Mouse (Mus musculus) heart, postnatal 0 days (tissue): ENCODE measurements around the gene Pola2. TPM values are rescaled to one million over a fixed set of nuclear protein-coding genes. Genes with fewer than 3 reads are reported as not detected.
A peak's percentile ranks its signal among the peaks of the same experiment; 100 is the strongest.

ENCODE experiments used
- ATAC-seq: fragments of 200-750 bp; cut with Nextera tagmentation; 2 replicates; pipeline ENCODE4 v1.8.0; 2017; ENCODE audit warnings: low read depth, moderate number of reproducible peaks, moderate library complexity; ENCODE audit not compliant: insufficient read depth
- DNase-seq: peaks from one replicate; pipeline ENCODE4 v3.0.0-alpha.2; 2016; ENCODE audit warnings: low spot score
- H3K27ac ChIP-seq: fragments of 300-500 bp; sonication (generic); 2 replicates; pipeline ENCODE4 v1.5.1; 2014; ENCODE audit warnings: low read depth, mild to moderate bottlenecking
- H3K27me3 ChIP-seq: fragments of 300-500 bp; sonication (generic); 2 replicates; pipeline ENCODE4 v1.6.1; 2014; ENCODE audit warnings: low read length, mixed read lengths; ENCODE audit not compliant: control insufficient read depth, insufficient read depth
- H3K36me3 ChIP-seq: fragments of 300-500 bp; sonication (generic); replicated peaks from 2 replicates; pipeline ENCODE4 v1.6.1; 2014; ENCODE audit warnings: low read length, mixed read lengths; ENCODE audit not compliant: control insufficient read depth, insufficient read depth
- H3K4me1 ChIP-seq: fragments of 300-500 bp; sonication (generic); 2 replicates; pipeline ENCODE4 v1.6.1; 2014; ENCODE audit warnings: antibody characterized with exemption; ENCODE audit not compliant: control insufficient read depth, insufficient read depth
- H3K4me2 ChIP-seq: fragments of 300-500 bp; sonication (generic); 2 replicates; pipeline ENCODE4 v1.6.1; 2014; ENCODE audit warnings: low read depth, mild to moderate bottlenecking, low read length, moderate library complexity
- H3K4me3 ChIP-seq: fragments of 300-500 bp; sonication (generic); 2 replicates; pipeline ENCODE4 v1.5.1; 2014; ENCODE audit warnings: low read depth, low read length
- H3K9ac ChIP-seq: fragments of 300-500 bp; sonication (generic); replicated peaks from 2 replicates; pipeline ENCODE4 v1.6.1; 2014; ENCODE audit warnings: low read depth, low read length, mixed read lengths
- H3K9me3 ChIP-seq: fragments of 300-500 bp; sonication (generic); replicated peaks from 2 replicates; pipeline ENCODE4 v1.6.1; 2016; ENCODE audit warnings: low read length; ENCODE audit not compliant: control insufficient read depth
- CTCF ChIP-seq: IDR thresholded peaks from 2 replicates; pipeline ENCODE4 v1.5.1; 2016; ENCODE audit warnings: antibody characterized with exemption, control low read depth, low read depth
- EP300 ChIP-seq: IDR thresholded peaks from 2 replicates; pipeline ENCODE4 v1.6.1; 2016; ENCODE audit warnings: antibody characterized with exemption, low read depth
- WGBS: fragments of 180-500 bp; shearing (Covaris S2); extraction: QIAGEN DNeasy Blood & Tissue Kit; methylation state at CpG from one replicate; pipeline ENCODE4 v1.1.7; 2014; 5-methylcytosine and 5-hydroxymethylcytosine counted together
- polyA plus RNA-seq: library from polyadenylated mRNA; unstranded; fragments of >200 nt; fragmentation: Nextera tagmentation; extraction: Ambion mirVana; gene quantifications from 2 replicates; pipeline ENCODE4 v1.2.1, GENCODE M21; 2015
- total RNA-seq: library from RNA; depleted of rRNA; stranded (reverse); fragments of >200 nt; gene quantifications from 2 replicates; pipeline ENCODE4 v1.2.3, GENCODE M21; 2014; ENCODE audit warnings: low replicate concordance

The Pola2 gene
- total and polyA plus RNA-seq, 2 experiments from 2014 or later, result 34.1 to 44.7 TPM

DNA sequence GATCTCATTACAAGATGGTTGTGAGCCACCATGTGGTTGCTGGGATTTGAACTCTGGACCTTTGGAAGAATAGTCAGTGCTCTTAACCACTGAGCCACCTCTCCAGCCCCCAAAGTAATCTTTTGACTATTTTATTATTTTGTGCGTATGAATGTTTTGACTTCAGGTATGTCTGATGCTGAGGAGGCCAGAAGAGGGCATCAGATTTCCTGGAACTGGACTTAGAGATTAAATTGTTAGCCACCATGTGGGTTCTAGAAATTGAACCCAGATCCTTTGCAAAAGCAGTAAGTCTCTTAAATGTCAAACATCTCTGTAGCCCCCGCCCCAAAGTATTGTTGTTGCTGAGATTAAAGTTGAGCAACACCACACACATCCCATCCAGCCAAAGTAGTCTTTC, 1.9 kb upstream of the Pola2 start:
- H3K9me3 ChIP-seq, result no peaks in the 10 kb centered on the region
- DNase-seq (no peak), ATAC-seq (no peak)
- TF ChIP-seq CTCF (no peak), EP300 (no peak)
- WGBS, result 95% methylated on average over 2 of the region's 2 CpGs
- H3K4me2 ChIP-seq, result no peak overlapping the region
- H3K4me1 ChIP-seq, result peaks cover 9% of the 10 kb centered on the region; the same call in 1 of the 2 replicates
- no peak overlapping the region for H3K9ac ChIP-seq
- no peaks in the 10 kb centered on the region for H3K27me3 ChIP-seq
- H3K4me3 ChIP-seq, result no peak overlapping the region
- H3K27ac ChIP-seq, result no peak overlapping the region
- no peaks in the 10 kb centered on the region for H3K36me3 ChIP-seq

DNA sequence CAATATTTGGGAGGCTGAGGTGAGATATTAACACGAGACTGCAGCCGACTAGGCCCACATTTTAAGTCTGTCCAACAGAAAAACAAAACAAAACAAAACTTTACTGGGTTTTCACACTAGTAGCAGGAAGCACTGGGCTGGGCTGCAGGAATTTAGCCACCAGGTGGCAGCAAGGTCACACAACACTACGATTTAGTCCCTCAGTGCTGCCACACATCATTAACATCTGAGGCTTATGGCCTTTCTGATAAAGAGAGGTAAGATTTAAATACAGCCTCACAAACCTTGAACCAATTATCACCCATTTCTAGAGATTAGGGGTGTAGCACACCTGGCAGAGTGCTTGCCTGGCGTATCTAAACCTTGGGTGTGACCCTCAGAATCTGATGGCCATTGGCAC, 1.3 kb upstream of the Pola2 start:
- TF ChIP-seq EP300 (no peak), CTCF (peak; percentile 85)
- Histone ChIP-seq H3K27me3 (no peaks in the 10 kb centered on the region), H3K9ac (no peak overlapping the region), H3K4me2 (no peak overlapping the region), H3K4me3 (no peak overlapping the region), H3K36me3 (0 out of 2 replicates have a peak, but pooled peaks cover 2% of the 10 kb centered on the region), H3K9me3 (no peaks in the 10 kb centered on the region), H3K27ac (no peak overlapping the region), H3K4me1 (peaks cover 9% of the 10 kb centered on the region; the same call in 1 of the 2 replicates)
- peak; percentile 60 for DNase-seq
- WGBS, result 10% methylated on average over 4 of the region's 4 CpGs
- peak; percentile 56; the same call in 1 of the 2 replicates for ATAC-seq

DNA sequence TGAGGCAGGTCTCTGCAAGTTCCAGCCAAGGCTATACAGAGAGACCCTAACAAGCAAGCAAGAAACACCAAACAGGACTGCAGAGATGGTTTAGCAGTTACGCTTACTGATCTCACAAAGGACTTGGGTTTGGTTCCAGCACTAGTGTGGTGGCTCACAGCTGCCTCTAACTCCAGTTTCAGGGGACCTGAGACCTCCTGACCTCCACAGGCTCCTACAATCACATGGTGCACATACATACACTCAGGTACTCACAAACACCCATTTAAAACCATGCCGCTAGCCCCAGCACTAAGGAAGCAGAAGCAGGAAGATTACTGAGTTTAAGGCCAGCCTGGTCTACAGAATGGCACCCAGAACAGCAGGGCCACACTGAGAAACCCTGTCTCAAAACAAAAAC, 802 bp upstream of the Pola2 start:
- no peak for TF ChIP-seq EP300
- TF ChIP-seq CTCF, result no peak
- DNase-seq, result no peak
- H3K27me3 ChIP-seq, result no peaks in the 10 kb centered on the region
- H3K36me3 ChIP-seq, result 0 out of 2 replicates have a peak, but pooled peaks cover 2% of the 10 kb centered on the region
- 79% methylated on average over 2 of the region's 2 CpGs for WGBS
- no peak for ATAC-seq
- H3K4me1 ChIP-seq, result peaks cover 9% of the 10 kb centered on the region; the same call in 1 of the 2 replicates
- no peak overlapping the region for H3K9ac ChIP-seq
- no peak overlapping the region; the same call in 1 of the 2 replicates for H3K4me3 ChIP-seq
- no peak overlapping the region for H3K27ac ChIP-seq
- H3K9me3 ChIP-seq, result no peaks in the 10 kb centered on the region
- peak overlapping the region; percentile 86; the same call in 1 of the 2 replicates for H3K4me2 ChIP-seq

DNA sequence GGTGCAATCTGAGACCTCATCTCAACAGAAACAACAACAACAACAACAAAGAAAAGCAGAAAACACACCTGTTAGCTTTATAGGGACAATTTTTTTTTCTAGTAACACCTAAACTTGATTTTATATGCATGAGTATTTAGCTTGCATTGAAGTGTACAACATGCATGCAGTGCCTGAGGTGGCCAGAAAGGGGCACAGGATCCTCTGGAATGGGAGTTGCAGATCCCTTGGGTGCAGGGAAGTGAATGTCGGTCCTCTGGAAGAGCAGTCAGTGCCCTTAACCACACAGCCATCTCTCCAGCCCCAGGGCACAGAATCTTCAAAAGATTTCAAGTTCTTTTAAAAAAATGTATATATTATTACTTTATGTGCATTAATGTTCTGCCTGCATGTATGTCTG, 1.4 kb downstream of the Pola2 start:
- H3K36me3 ChIP-seq, result peaks cover 15% of the 10 kb centered on the region; the same call in 1 of the 2 replicates
- no peak overlapping the region for H3K27ac ChIP-seq
- H3K4me2 ChIP-seq, result peak overlapping the region; percentile 86; the same call in 1 of the 2 replicates
- no peaks in the 10 kb centered on the region for H3K9me3 ChIP-seq
- TF ChIP-seq CTCF (peak; percentile 20; the same call in 1 of the 2 replicates), EP300 (no peak)
- no peak for DNase-seq
- H3K9ac ChIP-seq, result 0 out of 2 replicates have a peak overlapping the region, but pooled peaks have one; percentile 60
- H3K4me1 ChIP-seq, result peaks cover 9% of the 10 kb centered on the region; the same call in 1 of the 2 replicates
- H3K4me3 ChIP-seq, result peak overlapping the region; percentile 61; the same call in 1 of the 2 replicates
- ATAC-seq, result no peak
- H3K27me3 ChIP-seq, result no peaks in the 10 kb centered on the region
- WGBS, result 32% methylated on average over 1 of the region's 1 CpGs

DNA sequence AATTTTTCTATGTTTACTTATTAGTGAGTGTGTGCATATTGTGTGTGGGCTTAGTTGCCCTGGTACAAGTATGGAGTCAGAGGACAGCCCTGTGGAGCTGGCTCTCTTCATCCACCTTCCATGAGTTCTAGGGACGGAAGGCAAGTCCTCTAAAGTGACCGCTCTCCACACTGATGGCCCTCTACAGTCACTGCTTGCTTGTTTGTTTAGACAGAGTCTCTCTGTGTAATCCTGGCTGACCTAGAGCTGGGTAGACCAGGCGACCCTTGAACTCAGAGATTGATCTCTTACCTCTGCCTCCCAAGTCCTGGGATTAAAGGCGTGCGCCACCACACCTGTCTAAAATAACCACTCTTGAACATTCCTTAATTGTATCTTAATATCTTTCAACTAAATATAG, 6.6 kb downstream of the Pola2 start:
- no peaks in the 10 kb centered on the region for H3K9me3 ChIP-seq
- WGBS, result 87% methylated on average over 5 of the region's 5 CpGs
- TF ChIP-seq CTCF (no peak), EP300 (no peak)
- H3K27ac ChIP-seq, result no peak overlapping the region
- H3K9ac ChIP-seq, result no peak overlapping the region
- no peak overlapping the region for H3K4me2 ChIP-seq
- no peak overlapping the region for H3K4me3 ChIP-seq
- H3K4me1 ChIP-seq, result peaks cover 20% of the 10 kb centered on the region
- H3K27me3 ChIP-seq, result no peaks in the 10 kb centered on the region
- DNase-seq (no peak), ATAC-seq (no peak)
- H3K36me3 ChIP-seq, result peaks cover 18% of the 10 kb centered on the region; the same call in 1 of the 2 replicates

DNA sequence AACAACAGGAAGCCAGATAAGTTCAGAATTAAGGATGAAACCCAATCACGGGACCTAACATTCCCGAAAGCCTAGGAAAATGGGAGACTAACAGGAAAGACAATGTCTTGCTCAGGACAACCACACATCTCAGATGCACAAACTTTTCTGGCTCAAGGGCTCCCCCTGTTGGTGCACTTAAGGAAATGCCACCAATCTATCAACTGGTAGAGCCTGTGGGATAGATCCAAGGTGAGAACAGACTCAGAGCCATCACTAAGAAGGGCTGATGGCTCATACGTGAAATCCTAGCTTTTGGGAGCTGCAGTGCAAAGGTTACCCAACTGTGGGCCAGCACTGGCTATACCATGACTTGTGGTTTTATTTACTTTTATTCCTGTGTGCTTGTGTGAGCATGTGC, 7.3 kb downstream of the Pola2 start:
- no peak overlapping the region for H3K4me3 ChIP-seq
- H3K4me2 ChIP-seq, result no peak overlapping the region; the same call in 1 of the 2 replicates
- DNase-seq (peak; percentile 88), ATAC-seq (peak; percentile 59)
- no peaks in the 10 kb centered on the region for H3K27me3 ChIP-seq
- H3K9me3 ChIP-seq, result no peaks in the 10 kb centered on the region
- no peak for TF ChIP-seq EP300
- TF ChIP-seq CTCF, result peak; percentile 94
- H3K4me1 ChIP-seq, result peaks cover 26% of the 10 kb centered on the region
- H3K27ac ChIP-seq, result peak overlapping the region; percentile 71; the same call in 1 of the 2 replicates
- no peak overlapping the region for H3K9ac ChIP-seq
- H3K36me3 ChIP-seq, result peaks cover 18% of the 10 kb centered on the region; the same call in 1 of the 2 replicates
- WGBS, result 5% methylated on average over 3 of the region's 3 CpGs
